Mouse (Mus musculus): ENCODE data around the gene Itga3. TPM values are rescaled to one million over a fixed set of nuclear protein-coding genes. Genes with fewer than 3 reads are reported as not detected.

The Itga3 gene
- total and polyA plus RNA-seq, 3 experiments: 5.8 to 53.0 (median 9.0) TPM

GRCm38 (mm10) chr11:95036521-95036920 is 40.1 kb downstream of the Itga3 start:
- H3K27ac ChIP-seq (ENCODE audit: insufficient read depth, low read depth): no peak overlapping the region
- dilution Hi-C loops (cut with MboI; ENCODE audit: extremely low pct_ligation_motif_present, extremely low pct_unique_long_range_greater_than_20kb, low sequenced_read_pairs) (no loop called here), in situ Hi-C loops (cut with MboI; ENCODE audit: low pct_ligation_motif_present, low pct_unique_long_range_greater_than_20kb, low sequenced_read_pairs) (no loop called here)
- DNase-seq (ENCODE audit: extremely low read depth): no peak
- no peaks in the 10 kb centered on the region for H3K9me3 ChIP-seq (replicated peaks; ENCODE audit: low read length)
- peaks cover 0 to 13% of the 10 kb centered on the region in 2 experiments; a peak in 3 of 4 replicates for H3K4me1 ChIP-seq (ENCODE audit: control insufficient read depth in 1 of 2, insufficient read depth in 2 of 2)
- no peak overlapping the region for H3K4me2 ChIP-seq (ENCODE audit: insufficient read depth, low read depth, poor library complexity, severe bottlenecking)
- H3K36me3 ChIP-seq (replicated peaks in 1 of 2; ENCODE audit: control insufficient read depth in 1 of 2, insufficient read depth in 1 of 2, low read length in 1 of 2): no peaks in the 10 kb centered on the region
- no peaks in the 10 kb centered on the region for H3K79me2 ChIP-seq (replicated peaks; ENCODE audit: control insufficient read depth, extremely low read depth, insufficient read depth, poor library complexity, severe bottlenecking)
- H3K9ac ChIP-seq (ENCODE audit: insufficient read depth, low read depth): no peak overlapping the region
- TF ChIP-seq MAZ (IDR thresholded peaks at IDR 0.05; ENCODE audit: low read depth, low read length): no peak
- TF ChIP-seq SMC3 (IDR thresholded peaks at IDR 0.05; ENCODE audit: low read depth, low read length): no peak
- no peak for TF ChIP-seq TBP (conservative IDR thresholded peaks at IDR 0.05; ENCODE audit: low read depth, low read length)
- TF ChIP-seq UBTF (IDR thresholded peaks at IDR 0.05; ENCODE audit: low read depth, low read length): no peak
- no peak for TF ChIP-seq TCF12 (IDR thresholded peaks at IDR 0.05; ENCODE audit: low read depth, low read length)
- no peak for TF ChIP-seq E2F4 (IDR thresholded peaks at IDR 0.05; ENCODE audit: insufficient replicate concordance, low read depth, low read length)
- TF ChIP-seq ETS1 (conservative IDR thresholded peaks at IDR 0.05; ENCODE audit: low read depth, low read length): no peak
- TF ChIP-seq USF2 (conservative IDR thresholded peaks at IDR 0.05; ENCODE audit: low read depth, low read length): no peak
- H3K27me3 ChIP-seq (replicated peaks): peaks cover 99% of the 10 kb centered on the region
- no peak overlapping the region for H3K4me3 ChIP-seq (replicated peaks in 1 of 3; ENCODE audit: low read depth in 2 of 3, low read length in 2 of 3, poor library complexity in 1 of 3)

DNA sequence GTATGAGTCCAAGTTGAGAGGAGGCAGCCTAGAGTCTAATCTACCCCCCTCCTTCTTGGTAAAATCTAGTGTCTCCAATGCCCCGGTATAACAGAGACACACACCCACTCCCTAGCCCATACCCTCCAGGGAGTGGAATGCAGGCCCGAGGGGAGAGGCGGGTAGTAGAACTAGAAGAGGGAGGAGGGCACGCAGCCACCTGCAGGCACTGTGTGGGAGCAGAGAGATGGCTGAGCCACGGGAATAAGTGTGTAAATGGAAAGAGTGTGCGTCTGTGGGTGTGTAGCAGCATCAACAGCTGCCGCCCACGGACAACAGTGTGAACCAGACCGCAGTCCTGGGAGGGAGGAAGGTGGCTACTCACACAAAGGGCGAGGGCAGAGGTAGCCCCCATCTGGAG is 41.7 kb downstream of the Itga3 start:
- in situ Hi-C loops (cut with MboI; ENCODE audit: low pct_ligation_motif_present, low pct_unique_long_range_greater_than_20kb, low sequenced_read_pairs) (no loop called here), dilution Hi-C loops (cut with MboI; ENCODE audit: extremely low pct_ligation_motif_present, extremely low pct_unique_long_range_greater_than_20kb, low sequenced_read_pairs) (no loop called here)
- Histone ChIP-seq H3K79me2 (replicated peaks; ENCODE audit: control insufficient read depth, extremely low read depth, insufficient read depth, poor library complexity, severe bottlenecking) (no peaks in the 10 kb centered on the region), H3K4me1 (ENCODE audit: control insufficient read depth in 1 of 2, insufficient read depth in 2 of 2) (peaks cover 0 to 4% of the 10 kb centered on the region in 2 experiments; a peak in 2 of 4 replicates), H3K4me3 (replicated peaks in 1 of 3; ENCODE audit: low read depth in 2 of 3, low read length in 2 of 3, poor library complexity in 1 of 3) (no peak overlapping the region), H3K9me3 (replicated peaks; ENCODE audit: low read length) (no peaks in the 10 kb centered on the region), H3K4me2 (ENCODE audit: insufficient read depth, low read depth, poor library complexity, severe bottlenecking) (no peak overlapping the region), H3K9ac (ENCODE audit: insufficient read depth, low read depth) (no peak overlapping the region), H3K27ac (ENCODE audit: insufficient read depth, low read depth) (no peak overlapping the region), H3K27me3 (replicated peaks) (peaks cover 84% of the 10 kb centered on the region), H3K36me3 (replicated peaks in 1 of 2; ENCODE audit: control insufficient read depth in 1 of 2, insufficient read depth in 1 of 2, low read length in 1 of 2) (no peaks in the 10 kb centered on the region)
- DNase-seq (ENCODE audit: extremely low read depth): no peak
- TF ChIP-seq POLR2A (IDR thresholded peaks at IDR 0.05; ENCODE audit: low read depth, low read length) (no peak), GABPA (IDR thresholded peaks at IDR 0.05; ENCODE audit: insufficient replicate concordance, low read depth, low read length) (no peak), ZKSCAN1 (IDR thresholded peaks at IDR 0.05; ENCODE audit: borderline replicate concordance, low read depth, low read length) (no peak), POLR2AphosphoS2 (IDR thresholded peaks at IDR 0.05; ENCODE audit: low read depth, low read length) (no peak), MEF2A (IDR thresholded peaks at IDR 0.05; ENCODE audit: borderline replicate concordance, low read depth, low read length) (no peak), KAT2A (IDR thresholded peaks at IDR 0.05; ENCODE audit: insufficient replicate concordance, low read length) (no peak), SMC3 (IDR thresholded peaks at IDR 0.05; ENCODE audit: low read depth, low read length) (no peak), RAD21 (IDR thresholded peaks at IDR 0.05; ENCODE audit: low read depth, low read length) (no peak), ETS1 (conservative IDR thresholded peaks at IDR 0.05; ENCODE audit: low read depth, low read length) (no peak), TCF12 (IDR thresholded peaks at IDR 0.05; ENCODE audit: low read depth, low read length) (no peak), ELF1 (IDR thresholded peaks at IDR 0.05; ENCODE audit: low read depth, low read length) (no peak), BHLHE40 (IDR thresholded peaks at IDR 0.05; ENCODE audit: low read depth, low read length) (no peak), ZNF384 (IDR thresholded peaks at IDR 0.05; ENCODE audit: low read depth, low read length) (no peak), MAFK (IDR thresholded peaks at IDR 0.05; ENCODE audit: insufficient replicate concordance, low read length) (no peak), NRF1 (IDR thresholded peaks at IDR 0.05; ENCODE audit: low read depth, low read length) (no peak), TBP (conservative IDR thresholded peaks at IDR 0.05; ENCODE audit: low read depth, low read length) (no peak)

All from CH12.LX (cell line).